Mouse (Mus musculus) liver, adult 10 weeks (tissue): ENCODE results near the gene Mup14. TPM values are rescaled to one million over a fixed set of nuclear protein-coding genes. Genes with fewer than 3 reads are reported as not detected.

Experiments used
- polyA plus RNA-seq: library from polyadenylated mRNA; stranded (reverse); fragments of 350-450 nt; fragmentation: Illumina TruSeq; extraction: RNeasy Lipid Tissue Mini Kit (QIAGEN cat#74804); gene quantifications from one replicate; pipeline ENCODE4 v1.2.3, GENCODE M21; 2014; ENCODE audit warnings: low read depth, low replicate concordance

Gene Mup14
- 8,369 TPM for polyA plus RNA-seq

GRCm38 (mm10) chr4:61303900-61304299 lies at the start of gene Mup14:
Gene Mup14 (minus strand): TSS chr4:61304000.

Other genes starting within 250 kb of the Mup14 start
- gene Mup13, start 75.7 kb downstream of the Mup14 start, polyA plus RNA-seq: 5.1 TPM
- gene Mup15, start 135.7 kb upstream of the Mup14 start, polyA plus RNA-seq: 1,037 TPM
- gene Mup16, start 215.5 kb upstream of the Mup14 start, polyA plus RNA-seq: 254 TPM